Comparison of ENCODE assay signal across 7 mouse cellular contexts in genomic region chr15:28024965-28025338, GRCm38 (mm10). TPM values are rescaled to one million over a fixed set of nuclear protein-coding genes. Genes with fewer than 3 reads are reported as not detected.
DNase-seq lines count a peak whose midpoint lies in the region; ATAC-seq and TF ChIP-seq lines count a peak whose summit lies in the region.

No protein-coding gene starts in this region.

- TF ChIP-seq POLR2A in cerebellum, adult 2 months (IDR thresholded peaks at IDR 0.05; ENCODE audit: borderline replicate concordance, insufficient read depth, low read length): no peak

- no peaks in the 10 kb centered on the region for H3K9me3 ChIP-seq in hindbrain, embryonic 14.5 days (ENCODE audit: control insufficient read depth, low read length)
- H3K9me3 ChIP-seq in limb, embryonic 13.5 days: no peaks in the 10 kb centered on the region
- no peaks in the 10 kb centered on the region for H3K9me3 ChIP-seq in midbrain, embryonic 14.5 days (ENCODE audit: control insufficient read depth, low read length)

- TF ChIP-seq CTCF in cerebellum, adult 2 months (IDR thresholded peaks at IDR 0.05; ENCODE audit: borderline replicate concordance, insufficient read depth, low read depth, low read length): no peak

- peak overlapping the region; percentile 58 for H3K4me2 ChIP-seq in hindbrain, embryonic 14.5 days (replicated peaks)
- peak overlapping the region; percentile 96 for H3K4me2 ChIP-seq in limb, embryonic 13.5 days (replicated peaks)
- H3K4me2 ChIP-seq in midbrain, embryonic 14.5 days (ENCODE audit: low read length): peak overlapping the region; percentile 78

- WGBS in cerebellum, adult 2 months: under 1% methylated on average over 54 of the region's 54 CpGs
- WGBS in hindbrain, embryonic 14.5 days: 0% methylated on average over 53 of the region's 54 CpGs
- WGBS in limb, embryonic 13.5 days: under 1% methylated on average over 37 of the region's 54 CpGs
- under 1% methylated on average over 54 of the region's 54 CpGs for WGBS in midbrain, embryonic 14.5 days

- H3K27ac ChIP-seq in cerebellum, adult 2 months (ENCODE audit: insufficient read depth, low read length): peak overlapping the region; percentile 86
- peak overlapping the region; percentile 99 for H3K27ac ChIP-seq in hindbrain, embryonic 14.5 days
- peak overlapping the region; percentile 98 for H3K27ac ChIP-seq in limb, embryonic 13.5 days
- peak overlapping the region; percentile 99 for H3K27ac ChIP-seq in midbrain, embryonic 14.5 days (replicated peaks; ENCODE audit: low read depth, low read length)

- H3K36me3 ChIP-seq in hindbrain, embryonic 14.5 days (replicated peaks; ENCODE audit: control insufficient read depth, insufficient read depth): no peaks in the 10 kb centered on the region
- no peaks in the 10 kb centered on the region for H3K36me3 ChIP-seq in limb, embryonic 13.5 days
- H3K36me3 ChIP-seq in midbrain, embryonic 14.5 days (ENCODE audit: control insufficient read depth, insufficient read depth, low read length): no peaks in the 10 kb centered on the region
- H3K36me3 ChIP-seq in splenic B cell, adult 2 months (ENCODE audit: control insufficient read depth, insufficient read depth, low read length, poor library complexity, severe bottlenecking): no peaks in the 10 kb centered on the region

- H3K4me3 ChIP-seq in cerebellum, adult 2 months (replicated peaks; ENCODE audit: insufficient read depth, low read depth, low read length): peak overlapping the region; percentile 99
- H3K4me3 ChIP-seq in hindbrain, embryonic 14.5 days (replicated peaks; ENCODE audit: low read length): peak overlapping the region; percentile 95
- H3K4me3 ChIP-seq in limb, embryonic 13.5 days: peak overlapping the region; percentile 80
- peak overlapping the region; percentile 97 for H3K4me3 ChIP-seq in midbrain, embryonic 14.5 days (replicated peaks; ENCODE audit: low read depth, low read length)

- ATAC-seq in hindbrain, embryonic 14.5 days (ENCODE audit: low FRiP score): peak; percentile 17
- ATAC-seq in limb, embryonic 13.5 days (ENCODE audit: low FRiP score, low read depth): peak; percentile 4; the same call in 1 of the 2 replicates
- peak; percentile 37 for ATAC-seq in midbrain, embryonic 14.5 days (ENCODE audit: low FRiP score, low TSS enrichment)

- H3K4me1 ChIP-seq in cerebellum, adult 2 months (ENCODE audit: control insufficient read depth, insufficient read depth, low read length): peaks cover 19% of the 10 kb centered on the region
- H3K4me1 ChIP-seq in hindbrain, embryonic 14.5 days (replicated peaks; ENCODE audit: control insufficient read depth, insufficient read depth, low read length): peaks cover 49% of the 10 kb centered on the region
- H3K4me1 ChIP-seq in limb, embryonic 13.5 days: peaks cover 44% of the 10 kb centered on the region
- peaks cover 39% of the 10 kb centered on the region for H3K4me1 ChIP-seq in midbrain, embryonic 14.5 days (ENCODE audit: control insufficient read depth, insufficient read depth, low read length)

- DNase-seq in ZHBTc4 (ENCODE audit: low read depth, low spot score): peak; percentile 60
- DNase-seq in cerebellum, adult 2 months: peak in 1 of 2 experiments; percentile 62
- peak; percentile 29 to 32 for DNase-seq in frontal cortex, postnatal 25 days (ENCODE audit: low spot score in 2 of 2)
- DNase-seq in hindbrain, embryonic 14.5 days (ENCODE audit: low spot score): peak; percentile 40
- peak; percentile 70 for DNase-seq in midbrain, embryonic 14.5 days
- peak; percentile 43 for DNase-seq in splenic B cell, adult 2 months (ENCODE audit: low read depth, low spot score)

- peak overlapping the region; percentile 99 for H3K9ac ChIP-seq in hindbrain, embryonic 14.5 days
- peak overlapping the region; percentile 96 for H3K9ac ChIP-seq in limb, embryonic 13.5 days
- H3K9ac ChIP-seq in midbrain, embryonic 14.5 days (replicated peaks; ENCODE audit: low read length): peak overlapping the region; percentile 99

- no peaks in the 10 kb centered on the region for H3K27me3 ChIP-seq in cerebellum, adult 2 months (ENCODE audit: control insufficient read depth, insufficient read depth, low read length)
- H3K27me3 ChIP-seq in hindbrain, embryonic 14.5 days (ENCODE audit: control insufficient read depth, insufficient read depth, low read length): no peaks in the 10 kb centered on the region
- H3K27me3 ChIP-seq in limb, embryonic 13.5 days: 0 out of 2 replicates have a peak, but pooled peaks cover 2% of the 10 kb centered on the region
- H3K27me3 ChIP-seq in midbrain, embryonic 14.5 days (ENCODE audit: control insufficient read depth, insufficient read depth, low read length): no peaks in the 10 kb centered on the region
- H3K27me3 ChIP-seq in splenic B cell, adult 2 months (ENCODE audit: control insufficient read depth, insufficient read depth, low read length, poor library complexity, severe bottlenecking): no peaks in the 10 kb centered on the region

RNA-seq across cellular contexts. Expression of gene Trio, which starts 0.7 kb away (rescaled TPM):
- 187 and 207 TPM in 2 replicates for polyA plus RNA-seq in cerebellum, adult 2 months (2012; rRNA removed)
- 53.9 and 59.2 TPM in 2 replicates for polyA plus RNA-seq in hindbrain, embryonic 14.5 days (2014; fragmentation: Nextera tagmentation; extraction: Ambion mirVana)
- 61.6 and 64.8 TPM in 2 replicates for polyA plus RNA-seq in limb, embryonic 13.5 days (2015; fragmentation: Nextera tagmentation; extraction: Ambion mirVana)
- polyA plus RNA-seq in midbrain, embryonic 14.5 days (2014; fragmentation: Nextera tagmentation; extraction: Ambion mirVana): 56.5 and 59.8 TPM in 2 replicates
